Mouse (Mus musculus) urinary bladder, postnatal 10 days (tissue): ENCODE results near the gene Dvl1.

Experiments
- DNase-seq: peaks from one replicate; pipeline ENCODE4 v3.0.0; 2022; ENCODE audit warnings: low spot score

The Dvl1 gene

GRCm38 (mm10) chr4:155883587-155883986 lies 36.4 kb downstream of the Dvl1 start:
- no peak for DNase-seq

- DNase-seq, result no peak
These were observed 39.1 kb downstream of the Dvl1 start for GRCm38 (mm10) chr4:155886330-155886729.

DNA sequence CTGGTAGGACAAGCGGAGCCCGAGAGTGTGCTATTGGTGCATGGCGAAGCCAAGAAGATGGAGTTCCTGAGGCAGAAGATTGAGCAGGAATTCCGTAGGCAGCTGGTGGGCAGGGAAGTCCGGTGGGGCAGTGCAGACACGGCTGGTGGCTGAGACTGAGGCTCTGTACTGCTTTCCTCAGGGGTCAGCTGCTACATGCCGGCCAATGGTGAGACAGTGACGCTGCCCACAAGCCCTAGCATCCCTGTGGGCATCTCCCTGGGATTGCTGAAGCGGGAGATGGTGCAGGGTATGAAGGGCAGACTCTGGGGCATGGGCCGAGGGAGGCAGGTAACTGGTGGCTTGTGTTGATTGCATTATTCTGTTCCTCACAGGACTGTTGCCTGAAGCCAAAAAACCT lies 40.5 kb downstream of the Dvl1 start:
- DNase-seq, result no peak

DNA sequence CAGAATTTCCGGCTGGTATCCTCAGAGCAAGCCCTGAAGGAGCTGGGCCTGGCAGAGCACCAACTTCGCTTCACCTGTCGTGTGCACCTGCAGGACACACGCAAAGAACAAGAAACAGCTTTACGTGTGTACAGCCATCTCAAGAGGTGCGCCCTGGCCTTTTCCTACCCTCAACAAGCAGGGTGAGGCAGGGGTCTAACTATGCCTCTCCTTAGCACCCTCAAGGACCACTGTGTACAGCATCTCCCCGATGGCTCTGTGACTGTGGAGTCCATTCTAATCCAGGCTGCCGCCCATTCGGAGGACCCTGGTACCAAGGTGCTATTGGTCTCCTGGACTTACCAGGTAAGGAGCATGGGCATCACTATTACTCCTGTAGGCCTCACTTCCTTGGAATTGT lies 41.0 kb downstream of the Dvl1 start:
- DNase-seq, result no peak

GRCm38 (mm10) chr4:155889316-155889715 lies 42.1 kb downstream of the Dvl1 start:
- no peak for DNase-seq

DNA sequence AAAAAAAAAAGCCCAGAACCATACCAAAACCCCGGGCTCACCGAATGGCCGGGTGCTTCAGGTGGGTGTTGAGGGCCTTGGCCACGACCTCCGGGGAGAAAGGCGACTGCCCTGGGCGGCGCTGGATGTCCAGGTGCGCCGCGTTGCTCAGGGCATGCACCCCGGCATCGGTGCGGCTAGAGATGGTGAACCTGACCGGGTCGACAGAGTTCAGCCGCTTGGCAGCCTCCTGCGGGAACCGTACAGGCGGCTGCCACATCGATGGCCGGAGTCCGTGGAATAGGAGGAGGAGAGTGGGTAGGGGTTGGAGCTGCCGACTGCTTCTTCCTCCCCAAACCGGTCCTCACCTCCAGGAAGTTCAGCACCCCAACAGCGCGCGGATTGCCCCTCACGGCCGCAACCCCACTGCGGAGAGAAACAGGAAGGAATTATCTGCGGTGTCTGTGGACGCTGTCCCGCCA lies 43.8 kb downstream of the Dvl1 start:
- no peak for DNase-seq

DNA sequence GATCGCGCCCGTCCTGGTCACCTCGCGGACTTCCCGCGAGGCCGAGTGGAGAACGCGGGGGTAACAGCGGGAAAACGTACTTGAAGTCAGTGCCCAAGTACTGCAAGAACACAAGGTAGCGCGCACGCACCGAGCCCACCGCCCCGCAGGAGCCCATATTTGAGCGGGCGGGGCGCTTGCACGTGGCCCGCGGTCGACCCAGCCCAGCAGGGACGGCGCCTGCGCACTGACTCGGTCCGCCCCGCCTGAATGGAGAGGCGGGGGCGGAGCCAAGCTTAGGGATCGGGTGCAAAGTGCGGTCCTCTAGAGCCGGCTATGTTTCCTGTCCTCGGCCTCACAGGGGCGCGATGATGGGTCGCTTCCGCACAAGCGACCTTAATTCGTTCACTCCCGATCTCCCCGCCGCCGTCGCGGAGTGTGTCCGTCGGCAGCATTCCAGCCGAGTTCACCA lies 44.4 kb downstream of the Dvl1 start, which contains the start of the genes Pusl1 and Acap3:
TSS of gene Pusl1 (minus strand) at position 231 of the 451 bp plus-strand sequence.
TSS of gene Acap3 (plus strand) at position 272 of the 451 bp plus-strand sequence.
- peak; percentile 91 for DNase-seq

GRCm38 (mm10) chr4:155892017-155892416 lies 44.8 kb downstream of the Dvl1 start:
- DNase-seq, result no peak

- no peak for DNase-seq
These were observed 45.4 kb downstream of the Dvl1 start for GRCm38 (mm10) chr4:155892438-155893211.

DNA sequence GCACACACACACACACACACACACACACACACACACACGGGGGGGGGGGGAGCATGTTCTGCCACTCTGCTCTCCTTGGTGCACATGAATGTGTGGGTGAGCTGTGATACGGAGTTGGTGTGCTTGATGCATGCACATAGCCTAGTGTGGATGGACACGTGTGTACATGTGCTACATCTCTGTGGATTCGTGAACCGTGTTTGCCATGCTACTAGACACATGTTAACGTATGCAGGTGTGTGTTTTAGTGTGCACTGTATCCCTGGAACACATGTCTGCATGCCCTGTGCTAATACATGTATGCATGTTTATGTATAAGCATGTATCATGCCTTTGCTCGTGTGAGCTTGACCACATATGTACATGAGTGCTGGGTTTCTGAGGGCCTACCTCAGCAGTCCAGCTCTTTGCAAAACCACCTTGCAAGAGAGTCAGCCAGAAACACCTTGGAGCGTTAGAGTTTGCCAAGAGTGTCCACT lies 46.0 kb downstream of the Dvl1 start:
- no peak for DNase-seq

- DNase-seq, result no peak
These were observed 47.2 kb downstream of the Dvl1 start for GRCm38 (mm10) chr4:155894311-155894881.

GRCm38 (mm10) chr4:155895216-155895615 lies 48.0 kb downstream of the Dvl1 start:
- DNase-seq, result no peak

- no peak for DNase-seq
These were observed 48.6 kb downstream of the Dvl1 start for GRCm38 (mm10) chr4:155895826-155896225.

- no peak for DNase-seq
These were observed 49.3 kb downstream of the Dvl1 start for GRCm38 (mm10) chr4:155896461-155896860.

GRCm38 (mm10) chr4:155898318-155898717 lies 51.1 kb downstream of the Dvl1 start:
- no peak for DNase-seq

DNA sequence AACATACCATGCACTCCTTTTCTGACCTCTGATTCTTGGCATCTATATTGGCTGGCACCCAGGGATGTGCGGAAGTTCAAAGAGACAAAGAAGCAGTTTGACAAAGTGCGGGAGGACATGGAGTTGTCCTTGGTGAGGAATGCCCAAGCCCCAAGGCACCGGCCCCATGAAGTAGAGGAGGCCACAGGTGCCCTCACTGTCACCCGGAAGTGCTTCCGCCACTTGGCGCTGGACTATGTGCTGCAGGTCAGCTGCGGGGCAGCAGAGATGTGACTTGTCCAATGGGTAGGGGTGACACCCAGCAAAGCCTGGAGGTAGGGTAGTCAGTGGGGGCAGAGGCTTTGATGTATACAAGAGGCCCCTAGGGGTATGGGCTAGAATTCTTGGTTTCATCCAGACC lies 52.2 kb downstream of the Dvl1 start:
- no peak for DNase-seq

DNA sequence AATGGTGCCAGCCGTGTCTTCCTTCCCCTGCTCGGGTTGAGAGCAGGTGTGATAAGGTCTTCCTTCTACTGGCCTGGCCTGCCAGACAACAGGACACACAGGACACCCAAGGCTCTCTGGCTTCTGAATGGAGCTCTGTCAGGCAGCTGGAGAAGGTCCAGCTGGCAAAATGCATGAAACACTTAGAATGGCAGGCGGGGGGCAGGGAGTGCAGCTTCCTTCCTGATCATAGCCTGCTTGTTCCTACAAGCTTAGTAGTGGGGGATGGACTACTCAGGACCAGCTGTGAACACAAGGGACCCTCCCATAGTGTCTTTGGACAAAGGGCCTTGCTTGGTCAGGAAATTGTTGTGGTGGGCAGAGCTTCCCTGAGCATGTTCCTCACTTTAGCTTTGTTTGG lies 54.0 kb downstream of the Dvl1 start:
- DNase-seq, result no peak

GRCm38 (mm10) chr4:155903246-155903645 lies 56.0 kb downstream of the Dvl1 start:
- no peak for DNase-seq

DNA sequence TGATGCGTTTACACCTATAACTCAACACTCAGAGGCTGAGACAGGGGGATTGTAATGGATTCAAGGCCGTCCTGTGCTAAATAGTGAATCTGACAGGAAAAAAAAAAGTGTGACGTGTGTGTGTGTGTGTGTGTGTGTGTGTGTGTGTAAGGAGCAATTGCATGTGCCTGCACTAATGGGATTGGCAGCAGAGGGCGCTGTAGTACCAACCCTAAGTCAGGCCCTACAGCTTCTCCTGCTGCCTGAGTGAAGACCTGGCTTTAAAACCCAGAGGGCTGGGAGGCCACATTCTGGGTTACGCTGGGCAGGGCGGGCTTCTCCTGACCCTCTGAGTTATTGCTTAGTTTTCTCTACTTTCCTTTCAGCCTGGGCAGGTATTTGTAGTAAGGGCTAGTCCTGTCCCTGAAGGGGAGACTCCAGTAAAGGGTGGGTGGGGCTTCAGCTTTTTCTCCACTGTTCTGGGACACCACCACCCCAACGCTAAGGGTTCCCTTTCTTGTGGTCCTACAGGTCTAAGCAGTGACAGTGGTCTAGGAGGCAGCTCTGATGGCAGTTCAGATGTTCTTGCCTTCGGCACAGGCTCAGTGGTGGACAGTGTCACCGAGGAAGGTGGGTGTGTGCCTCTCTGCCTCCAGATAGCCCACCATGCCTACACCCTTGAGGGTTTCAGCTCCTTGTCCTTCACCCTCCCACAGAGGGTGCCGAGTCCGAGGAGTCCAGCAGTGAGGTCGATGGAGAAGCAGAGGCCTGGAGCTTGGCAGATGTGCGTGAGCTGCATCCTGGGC lies 57.3 kb downstream of the Dvl1 start:
- DNase-seq, result no peak

DNA sequence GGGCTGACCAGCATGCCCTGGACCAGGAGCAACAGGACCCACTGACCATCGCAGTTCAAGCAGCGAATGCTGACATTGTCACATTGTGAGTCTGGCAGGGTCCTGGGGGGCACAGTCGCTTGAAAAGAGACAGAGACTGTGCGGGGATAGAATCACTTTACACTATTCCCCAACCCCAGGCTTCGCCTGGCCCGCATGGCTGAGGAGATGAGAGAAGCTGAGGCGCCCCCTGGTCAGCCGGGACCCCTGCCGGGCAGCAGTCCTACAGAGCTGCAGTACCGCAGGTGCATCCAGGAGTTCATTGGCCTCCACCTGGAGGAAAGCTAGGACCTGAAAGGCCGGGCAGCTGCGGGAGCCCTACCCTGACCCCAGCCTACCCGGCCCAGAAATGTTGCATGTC lies 58.4 kb downstream of the Dvl1 start:
- no peak for DNase-seq

DNA sequence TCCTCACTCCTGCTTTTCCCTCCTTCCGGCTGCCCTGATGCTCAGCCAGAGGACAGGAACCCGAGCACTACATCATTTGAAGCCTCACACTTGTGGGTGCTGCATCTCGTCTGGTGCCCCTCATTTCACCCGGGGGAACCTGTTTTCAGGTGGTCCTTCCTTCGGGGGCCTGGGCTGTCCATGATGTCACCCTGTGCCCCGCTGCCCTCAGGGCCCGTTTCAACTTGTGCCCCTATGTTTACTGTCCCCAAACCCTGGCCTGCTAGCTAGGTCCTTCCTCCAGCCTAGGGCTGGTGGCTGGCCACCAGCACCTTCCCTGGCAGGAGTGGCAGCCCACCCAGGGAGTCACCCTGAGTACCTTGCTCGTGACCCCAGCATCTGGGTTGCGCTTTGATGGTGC lies 58.9 kb downstream of the Dvl1 start:
- DNase-seq, result no peak

DNA sequence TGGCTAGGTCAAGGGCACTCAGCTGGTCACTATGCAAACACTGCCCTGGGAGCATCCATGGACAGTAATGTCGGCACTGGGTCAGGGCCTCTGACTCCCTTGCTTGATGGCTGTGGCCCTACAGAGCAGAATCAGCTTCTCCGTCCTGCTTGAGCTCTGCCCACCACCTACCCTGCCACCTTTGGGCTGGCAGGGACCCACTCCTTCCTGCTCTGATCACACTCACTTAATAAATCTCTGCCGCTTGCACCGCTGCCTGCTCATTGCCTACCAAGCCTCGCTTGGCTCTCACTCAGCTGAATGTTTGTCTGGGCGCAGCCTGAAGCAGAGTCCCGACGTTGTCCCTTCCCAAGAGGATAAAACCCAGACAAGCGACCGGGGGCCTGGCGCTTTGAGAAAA lies 59.8 kb downstream of the Dvl1 start:
- DNase-seq, result no peak

- no peak for DNase-seq
These were observed 61.1 kb downstream of the Dvl1 start for GRCm38 (mm10) chr4:155908281-155908680.
